Comparison of ENCODE assay signal across 12 mouse cellular contexts in the genomic region with DNA sequence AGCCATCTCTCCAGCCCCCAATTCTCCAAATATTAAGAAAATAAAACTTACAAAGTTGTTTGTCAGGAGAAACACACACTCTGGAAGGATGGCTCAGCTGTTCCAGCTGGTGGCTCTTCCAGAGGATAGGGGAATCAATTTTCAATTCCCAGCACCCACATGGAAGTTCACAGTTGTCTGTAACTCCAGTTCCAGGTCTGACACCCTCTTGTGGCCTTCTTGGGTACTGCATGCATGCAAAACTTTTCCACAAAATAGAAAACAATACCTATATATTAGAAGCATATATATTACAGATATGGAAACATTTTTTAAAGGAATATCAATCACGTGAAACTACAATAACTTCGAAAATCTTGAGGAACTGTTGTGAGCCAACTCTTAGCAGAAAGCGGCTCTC. TPM values are rescaled to one million over a fixed set of nuclear protein-coding genes. Genes with fewer than 3 reads are reported as not detected.
DNase-seq lines count a peak whose midpoint lies in the region; ATAC-seq and TF ChIP-seq lines count a peak whose summit lies in the region.
"Had no signal": no experiment of that assay in that cellular context is flagged by ENCODE, and none has a peak within 500 bp of the region (broad histone marks: within the 10 kb centered on the region; RNA-seq: fewer than 3 reads in every experiment).

No protein-coding gene starts in this region.

- peaks cover 6% of the 10 kb centered on the region; the same call in 1 of the 2 replicates for H3K4me1 ChIP-seq in kidney, embryonic 15.5 days
- no peaks in the 10 kb centered on the region for H3K4me1 ChIP-seq in spleen, adult 2 months (ENCODE audit: control insufficient read depth, insufficient read depth, insufficient read length)
- no peaks in the 10 kb centered on the region for H3K4me1 ChIP-seq in small intestine, adult 2 months (ENCODE audit: control insufficient read depth, insufficient read depth, insufficient read length, low read length)
- H3K4me1 ChIP-seq: embryonic facial prominence, embryonic 12.5 days; heart, embryonic 13.5 days; midbrain, embryonic 12.5 days had no signal

- WGBS in kidney, embryonic 15.5 days, result 81% methylated on average over 3 of the region's 3 CpGs
- WGBS in spleen, adult 2 months, result 76% methylated on average over 3 of the region's 3 CpGs
- 79% methylated on average over 3 of the region's 3 CpGs for WGBS in small intestine, adult 2 months

- peak; percentile 34 for DNase-seq in kidney, adult 18-20 months
- DNase-seq in spleen, adult 2 months (ENCODE audit: low read depth in 1 of 2, low spot score in 2 of 2), result no peak
- no peak for DNase-seq in spleen, postnatal 36 days (ENCODE audit: low spot score in 2 of 2)
- DNase-seq in brain, embryonic 14.5 days (ENCODE audit: low read depth), result no peak
- DNase-seq in frontal cortex, postnatal 25 days (ENCODE audit: low spot score in 2 of 2), result no peak
- DNase-seq in frontal cortex, postnatal 10 days (ENCODE audit: low spot score in 2 of 2), result no peak
- DNase-seq: layer of hippocampus, adult 9-11 months had no signal

- no peak overlapping the region for H3K9ac ChIP-seq in kidney, embryonic 15.5 days
- H3K9ac ChIP-seq: embryonic facial prominence, embryonic 12.5 days; heart, embryonic 13.5 days; midbrain, embryonic 12.5 days had no signal

- H3K27me3 ChIP-seq in kidney, embryonic 15.5 days, result no peaks in the 10 kb centered on the region
- no peaks in the 10 kb centered on the region for H3K27me3 ChIP-seq in spleen, adult 2 months (ENCODE audit: control insufficient read depth, insufficient read depth, low read length)
- no peaks in the 10 kb centered on the region for H3K27me3 ChIP-seq in small intestine, adult 2 months (ENCODE audit: control insufficient read depth, insufficient read depth, low read length)
- H3K27me3 ChIP-seq: embryonic facial prominence, embryonic 12.5 days; heart, embryonic 13.5 days; midbrain, embryonic 12.5 days had no signal

- peak; percentile 24; the same call in 1 of the 2 replicates for TF ChIP-seq CTCF in spleen, adult 2 months (IDR thresholded peaks at IDR 0.05; ENCODE audit: extremely low read depth, insufficient read depth, insufficient read length, insufficient replicate concordance)
- TF ChIP-seq CTCF in brain, embryonic 14.5 days (IDR thresholded peaks at IDR 0.05; ENCODE audit: borderline replicate concordance, extremely low read depth, insufficient read depth, insufficient read length), result peak; percentile 60; the same call in 1 of the 2 replicates
- TF ChIP-seq CTCF in small intestine, adult 2 months (IDR thresholded peaks at IDR 0.05; ENCODE audit: extremely low read depth, insufficient read length, insufficient replicate concordance, low read depth, low read length), result peak; percentile 35; the same call in 1 of the 2 replicates

- H3K4me2 ChIP-seq in kidney, embryonic 15.5 days, result no peak overlapping the region
- H3K4me2 ChIP-seq: embryonic facial prominence, embryonic 12.5 days; heart, embryonic 13.5 days; midbrain, embryonic 12.5 days had no signal

- H3K9me3 ChIP-seq in kidney, embryonic 15.5 days (replicated peaks), result no peaks in the 10 kb centered on the region; the same call in 1 of the 2 replicates

- TF ChIP-seq POLR2A in spleen, adult 2 months (IDR thresholded peaks at IDR 0.05; ENCODE audit: low read depth, low read length), result no peak
- TF ChIP-seq POLR2A in brain, embryonic 14.5 days (IDR thresholded peaks at IDR 0.05; ENCODE audit: borderline replicate concordance, extremely low read depth, insufficient read depth, insufficient read length, poor library complexity, severe bottlenecking), result no peak
- no peak for TF ChIP-seq POLR2A in small intestine, adult 2 months (IDR thresholded peaks at IDR 0.05; ENCODE audit: low read depth, low read length)

- no peak for ATAC-seq in kidney, embryonic 15.5 days (replicated peaks; ENCODE audit: low FRiP score)

- no peak overlapping the region for H3K27ac ChIP-seq in kidney, embryonic 15.5 days
- no peak overlapping the region for H3K27ac ChIP-seq in spleen, adult 2 months (ENCODE audit: insufficient read depth, low read length)
- no peak overlapping the region for H3K27ac ChIP-seq in small intestine, adult 2 months (ENCODE audit: insufficient read depth, low read depth, low read length)
- H3K27ac ChIP-seq: embryonic facial prominence, embryonic 12.5 days; heart, embryonic 13.5 days; midbrain, embryonic 12.5 days had no signal

- no peak overlapping the region for H3K4me3 ChIP-seq in kidney, embryonic 15.5 days (replicated peaks)
- H3K4me3 ChIP-seq in spleen, adult 2 months (ENCODE audit: extremely low read depth, insufficient read depth, insufficient read length), result no peak overlapping the region
- no peak overlapping the region for H3K4me3 ChIP-seq in small intestine, adult 2 months (ENCODE audit: low read depth, low read length)
- H3K4me3 ChIP-seq: embryonic facial prominence, embryonic 12.5 days; heart, embryonic 13.5 days; midbrain, embryonic 12.5 days had no signal

- H3K36me3 ChIP-seq in kidney, embryonic 15.5 days, result no peaks in the 10 kb centered on the region
- H3K36me3 ChIP-seq in spleen, adult 2 months (ENCODE audit: control insufficient read depth, insufficient read depth, low read length), result no peaks in the 10 kb centered on the region
- no peaks in the 10 kb centered on the region for H3K36me3 ChIP-seq in small intestine, adult 2 months (ENCODE audit: control insufficient read depth, insufficient read depth, low read length)
- H3K36me3 ChIP-seq: embryonic facial prominence, embryonic 12.5 days; heart, embryonic 13.5 days; midbrain, embryonic 12.5 days had no signal

RNA-seq across cellular contexts. Expression of a gene that starts 19.7 kb away (rescaled TPM):
- polyA plus RNA-seq in kidney, embryonic 15.5 days (2015; fragmentation: Nextera tagmentation; extraction: Ambion mirVana), result 158 and 175 TPM in 2 replicates
- 33.3 and 52.1 TPM in 2 replicates for polyA plus RNA-seq in spleen, adult 2 months (2012; rRNA removed)
- 156 and 199 TPM in 2 replicates for polyA plus RNA-seq in brain, embryonic 14.5 days (2012; rRNA removed)
- 17.3 and 24.1 TPM in 2 replicates for polyA plus RNA-seq in small intestine, adult 2 months (2012; rRNA removed)

RNA-seq across cellular contexts. Expression of a gene that starts 27.8 kb away (rescaled TPM):
- 1.5 and 2.0 TPM in 2 replicates for polyA plus RNA-seq in kidney, embryonic 15.5 days (2015; fragmentation: Nextera tagmentation; extraction: Ambion mirVana)
- polyA plus RNA-seq in spleen, adult 2 months (2012; rRNA removed), result 0.15 and 0.20 TPM in 2 replicates
- 3.1 and 3.9 TPM in 2 replicates for polyA plus RNA-seq in brain, embryonic 14.5 days (2012; rRNA removed)
- polyA plus RNA-seq in small intestine, adult 2 months (2012; rRNA removed), result 1.2 and 1.6 TPM in 2 replicates

RNA-seq across cellular contexts. Expression of a gene that starts 59.5 kb away (rescaled TPM):
- 783 and 843 TPM in 2 replicates for polyA plus RNA-seq in kidney, embryonic 15.5 days (2015; fragmentation: Nextera tagmentation; extraction: Ambion mirVana)
- polyA plus RNA-seq in spleen, adult 2 months (2012; rRNA removed), result 353 and 541 TPM in 2 replicates
- 456 and 548 TPM in 2 replicates for polyA plus RNA-seq in brain, embryonic 14.5 days (2012; rRNA removed)
- polyA plus RNA-seq in small intestine, adult 2 months (2012; rRNA removed), result 90.3 and 246 TPM in 2 replicates
